Mouse (Mus musculus) effector memory CD4-positive, alpha-beta T cell, adult 5 months (primary cell): ENCODE data around the gene Armc9. TPM values are rescaled to one million over a fixed set of nuclear protein-coding genes. Genes with fewer than 3 reads are reported as not detected.

ENCODE experiments used
- polyA plus RNA-seq: library from polyadenylated mRNA; unstranded; fragments of 100-300 nt; shearing (Covaris generic); gene quantifications from one replicate; pipeline ENCODE4 v1.2.1, GENCODE M21; 2017

Armc9 gene
- 7.9 TPM for polyA plus RNA-seq

GRCm38 (mm10) chr1:86154133-86154823 lies at the start of gene Armc9:
Gene Armc9 (plus strand): TSS chr1:86154780.

GRCm38 (mm10) chr1:86111779-86112178 lies 42.8 kb upstream of the Armc9 start, which contains the start of gene Htr2b:
Gene Htr2b (minus strand): TSS chr1:86111970.

GRCm38 (mm10) chr1:86133337-86133736 lies 21.2 kb upstream of the Armc9 start, which contains the start of gene Gm21972:
Gene Gm21972 (plus strand): TSS chr1:86133637.

GRCm38 (mm10) chr1:86302532-86302931 lies 148.0 kb downstream of the Armc9 start, which contains the start of gene B3gnt7:
Gene B3gnt7 (plus strand): TSS chr1:86302832.

Other genes starting within 250 kb of the Armc9 start
- gene 4933407L21Rik, start 226.3 kb upstream of the Armc9 start, polyA plus RNA-seq = 0.61 TPM
- gene Gpr55, start 193.8 kb upstream of the Armc9 start, polyA plus RNA-seq = 8.4 TPM
- gene Spata3, start 138.0 kb upstream of the Armc9 start, polyA plus RNA-seq = not detected
- gene 2810459M11Rik, start 108.9 kb upstream of the Armc9 start, polyA plus RNA-seq = 0.11 TPM
- gene Psmd1, start 90.4 kb upstream of the Armc9 start, polyA plus RNA-seq = 65.4 TPM
- gene Htr2b, start 42.8 kb upstream of the Armc9 start, polyA plus RNA-seq = not detected
- gene Gm21972, start 21.1 kb upstream of the Armc9 start, polyA plus RNA-seq = not detected
- not detected for gene B3gnt7, start 148.1 kb downstream of the Armc9 start, polyA plus RNA-seq
- gene Ncl, start 204.6 kb downstream of the Armc9 start, polyA plus RNA-seq = 574 TPM